Mouse (Mus musculus) brain, embryonic 14.5 days (tissue): ENCODE data around the gene Vipr1.

Source experiments
- CTCF ChIP-seq: fragments of 200-500 bp; IDR thresholded peaks from 2 replicates; pipeline ENCODE4 v1.5.1; 2012; ENCODE audit warnings: inconsistent platforms, mild to moderate bottlenecking, moderate library complexity, borderline replicate concordance; ENCODE audit not compliant: insufficient read depth, insufficient read length; ENCODE audit errors: extremely low read depth
- POLR2A ChIP-seq: fragments of 200-500 bp; IDR thresholded peaks from 2 replicates; pipeline ENCODE4 v1.6.1; 2012; ENCODE audit warnings: mild to moderate bottlenecking, inconsistent platforms, borderline replicate concordance; ENCODE audit not compliant: poor library complexity, insufficient read depth, insufficient read length, severe bottlenecking; ENCODE audit errors: extremely low read depth

GRCm38 (mm10) chr9:121635835-121636576, 6.5 kb upstream of the Vipr1 start:
- TF ChIP-seq CTCF (no peak), POLR2A (no peak)
